Mouse (Mus musculus) stomach, postnatal 0 days (tissue): Measurements from ENCODE around the gene Rsbn1l. TPM values are rescaled to one million over a fixed set of nuclear protein-coding genes. Genes with fewer than 3 reads are reported as not detected.

Experiments
- ATAC-seq: fragments of 200-750 bp; cut with Nextera tagmentation; 2 replicates; pipeline ENCODE4 v1.8.0; 2017; ENCODE audit not compliant: low FRiP score, low TSS enrichment
- DNase-seq: peaks from one replicate; pipeline ENCODE4 v3.0.0-alpha.2; 2016; ENCODE audit warnings: low spot score
- H3K27ac ChIP-seq: fragments of 300-500 bp; sonication (generic); replicated peaks from 2 replicates; pipeline ENCODE4 v1.5.1; 2014; ENCODE audit warnings: mild to moderate bottlenecking, control low read depth
- H3K27me3 ChIP-seq: fragments of 300-500 bp; sonication (generic); 2 replicates; pipeline ENCODE4 v1.6.1; 2014; ENCODE audit warnings: low read length; ENCODE audit not compliant: control insufficient read depth, insufficient read depth
- H3K36me3 ChIP-seq: fragments of 300-500 bp; sonication (generic); 2 replicates; pipeline ENCODE4 v1.6.1; 2014; ENCODE audit warnings: low read length, mixed read lengths; ENCODE audit not compliant: control insufficient read depth, insufficient read depth
- H3K4me1 ChIP-seq: fragments of 300-500 bp; sonication (generic); replicated peaks from 2 replicates; pipeline ENCODE4 v1.6.1; 2014; ENCODE audit warnings: antibody characterized with exemption; ENCODE audit not compliant: control insufficient read depth, insufficient read depth
- H3K4me2 ChIP-seq: fragments of 300-500 bp; sonication (generic); replicated peaks from 2 replicates; pipeline ENCODE4 v1.6.1; 2014; ENCODE audit warnings: low read depth, mild to moderate bottlenecking, control low read depth, moderate library complexity
- H3K4me3 ChIP-seq: fragments of 300-500 bp; sonication (generic); 2 replicates; pipeline ENCODE4 v1.5.1; 2014; ENCODE audit warnings: low read depth, low read length, control low read depth
- H3K9ac ChIP-seq: fragments of 300-500 bp; sonication (generic); 2 replicates; pipeline ENCODE4 v1.6.1; 2014; ENCODE audit warnings: mild to moderate bottlenecking, low read length, control low read depth, mixed read lengths
- H3K9me3 ChIP-seq: fragments of 300-500 bp; sonication (generic); 2 replicates; pipeline ENCODE4 v1.6.1; 2016; ENCODE audit warnings: low read length; ENCODE audit not compliant: control insufficient read depth
- CTCF ChIP-seq: IDR thresholded peaks from 2 replicates; pipeline ENCODE4 v1.5.1; 2016; ENCODE audit warnings: antibody characterized with exemption, low read depth, mild to moderate bottlenecking, moderate library complexity
- EP300 ChIP-seq: optimal IDR thresholded peaks from 2 replicates; pipeline ENCODE3; 2016; ENCODE audit warnings: antibody characterized with exemption
- WGBS: fragments of 180-500 bp; shearing (Covaris S2); extraction: QIAGEN DNeasy Blood & Tissue Kit; methylation state at CpG from one replicate; pipeline ENCODE4 v1.1.7; 2014; 5-methylcytosine and 5-hydroxymethylcytosine counted together
- polyA plus RNA-seq: library from polyadenylated mRNA; unstranded; fragments of >200 nt; fragmentation: Nextera tagmentation; extraction: Ambion mirVana; gene quantifications from 2 replicates; pipeline ENCODE4 v1.2.1, GENCODE M21; 2015

Gene Rsbn1l
- polyA plus RNA-seq, 1 experiment from 2014 or later, result 3.4 TPM

- no peak overlapping the region for H3K4me2 ChIP-seq
- no peaks in the 10 kb centered on the region for H3K27me3 ChIP-seq
- H3K9me3 ChIP-seq, result no peaks in the 10 kb centered on the region
- DNase-seq, result no peak
- H3K27ac ChIP-seq, result no peak overlapping the region
- H3K4me1 ChIP-seq, result no peaks in the 10 kb centered on the region
- no peaks in the 10 kb centered on the region for H3K36me3 ChIP-seq
- 67% methylated on average over 9 of the region's 9 CpGs for WGBS
- no peak overlapping the region for H3K4me3 ChIP-seq
- no peak for ATAC-seq
- no peak for TF ChIP-seq CTCF
- TF ChIP-seq EP300, result no peak
- no peak overlapping the region for H3K9ac ChIP-seq
Measured at GRCm38 (mm10) chr5:20968493-20968892, 12.3 kb upstream of the Rsbn1l start.

GRCm38 (mm10) chr5:20967942-20968341 is 11.7 kb upstream of the Rsbn1l start:
- Histone ChIP-seq H3K9ac (no peak overlapping the region), H3K27ac (no peak overlapping the region), H3K4me3 (no peak overlapping the region), H3K27me3 (no peaks in the 10 kb centered on the region), H3K9me3 (no peaks in the 10 kb centered on the region), H3K4me1 (no peaks in the 10 kb centered on the region), H3K4me2 (no peak overlapping the region), H3K36me3 (no peaks in the 10 kb centered on the region)
- DNase-seq, result no peak
- WGBS, result 35% methylated on average over 4 of the region's 4 CpGs
- ATAC-seq, result no peak
- TF ChIP-seq CTCF (no peak), EP300 (no peak)

- no peak for TF ChIP-seq EP300
- no peak for TF ChIP-seq CTCF
- H3K27ac ChIP-seq, result no peak overlapping the region
- no peaks in the 10 kb centered on the region for H3K36me3 ChIP-seq
Measured at GRCm38 (mm10) chr5:20964446-20964845, 8.2 kb upstream of the Rsbn1l start.

GRCm38 (mm10) chr5:20963295-20963694 is 7.1 kb upstream of the Rsbn1l start:
- Histone ChIP-seq H3K27me3 (no peaks in the 10 kb centered on the region), H3K4me3 (no peak overlapping the region), H3K4me1 (no peaks in the 10 kb centered on the region), H3K27ac (no peak overlapping the region), H3K9ac (no peak overlapping the region), H3K4me2 (no peak overlapping the region), H3K9me3 (no peaks in the 10 kb centered on the region), H3K36me3 (no peaks in the 10 kb centered on the region)
- TF ChIP-seq CTCF (no peak), EP300 (no peak)
- DNase-seq (no peak), ATAC-seq (no peak)
- WGBS, result 64% methylated on average over 9 of the region's 9 CpGs

More at GRCm38 (mm10) chr5:20964446-20964845, 8.2 kb upstream of the Rsbn1l start:
- Histone ChIP-seq H3K9ac (no peak overlapping the region), H3K27me3 (no peaks in the 10 kb centered on the region), H3K4me2 (no peak overlapping the region), H3K9me3 (no peaks in the 10 kb centered on the region), H3K4me3 (no peak overlapping the region), H3K4me1 (no peaks in the 10 kb centered on the region)
- no peak for DNase-seq
- no peak for ATAC-seq
- 76% methylated on average over 6 of the region's 6 CpGs for WGBS

GRCm38 (mm10) chr5:20960927-20961326 is 4.7 kb upstream of the Rsbn1l start:
- Histone ChIP-seq H3K4me3 (no peak overlapping the region), H3K27me3 (no peaks in the 10 kb centered on the region), H3K4me2 (no peak overlapping the region), H3K36me3 (no peaks in the 10 kb centered on the region), H3K9me3 (no peaks in the 10 kb centered on the region), H3K4me1 (no peaks in the 10 kb centered on the region), H3K9ac (no peak overlapping the region), H3K27ac (no peak overlapping the region)
- WGBS, result 77% methylated on average over 2 of the region's 2 CpGs
- DNase-seq, result no peak
- no peak for ATAC-seq
- TF ChIP-seq CTCF, result no peak
- no peak for TF ChIP-seq EP300

- Histone ChIP-seq H3K4me3 (no peak overlapping the region), H3K36me3 (no peaks in the 10 kb centered on the region), H3K27ac (no peak overlapping the region; the same call in 1 of the 2 replicates), H3K4me1 (no peaks in the 10 kb centered on the region), H3K9me3 (no peaks in the 10 kb centered on the region), H3K4me2 (no peak overlapping the region), H3K27me3 (no peaks in the 10 kb centered on the region), H3K9ac (no peak overlapping the region)
- ATAC-seq (peak; percentile 40; the same call in 1 of the 2 replicates), DNase-seq (no peak)
- 45% methylated on average over 13 of the region's 13 CpGs for WGBS
- TF ChIP-seq EP300, result no peak
- no peak for TF ChIP-seq CTCF
Measured at GRCm38 (mm10) chr5:20955114-20955835, 923 bp downstream of the Rsbn1l start.
